Mouse (Mus musculus) midbrain, postnatal 0 days (tissue): Measurements from ENCODE around the gene Tenm4. TPM values are rescaled to one million over a fixed set of nuclear protein-coding genes. Genes with fewer than 3 reads are reported as not detected.
A peak's percentile ranks its signal among the peaks of the same experiment; 100 is the strongest.

Source experiments
- ATAC-seq: fragments of 200-750 bp; cut with Nextera tagmentation; 2 replicates; pipeline ENCODE4 v1.8.0; 2017; ENCODE audit warnings: moderate number of reproducible peaks, mild to moderate bottlenecking, moderate TSS enrichment, moderate library complexity; ENCODE audit not compliant: low FRiP score
- DNase-seq: peaks from one replicate; pipeline ENCODE4 v3.0.0-alpha.2; 2015; ENCODE audit warnings: low spot score
- H3K27ac ChIP-seq: fragments of 300-500 bp; sonication (generic); 2 replicates; pipeline ENCODE4 v1.5.1; 2014; ENCODE audit warnings: low read depth, mild to moderate bottlenecking, low read length, mixed read lengths
- H3K27me3 ChIP-seq: fragments of 300-500 bp; sonication (generic); 2 replicates; pipeline ENCODE4 v1.6.1; 2014; ENCODE audit warnings: low read length, control low read depth, mixed read lengths; ENCODE audit not compliant: insufficient read depth
- H3K36me3 ChIP-seq: fragments of 300-500 bp; sonication (generic); 2 replicates; pipeline ENCODE4 v1.6.1; 2014; ENCODE audit warnings: low read length, control low read depth, mixed read lengths; ENCODE audit not compliant: insufficient read depth
- H3K4me1 ChIP-seq: fragments of 300-500 bp; sonication (generic); 2 replicates; pipeline ENCODE4 v1.6.1; 2014; ENCODE audit warnings: mild to moderate bottlenecking, control low read depth, antibody characterized with exemption, low read length, mixed read lengths; ENCODE audit not compliant: insufficient read depth
- H3K4me2 ChIP-seq: fragments of 300-500 bp; sonication (generic); 2 replicates; pipeline ENCODE4 v1.6.1; 2014; ENCODE audit warnings: low read depth, mild to moderate bottlenecking, low read length, mixed read lengths; ENCODE audit not compliant: poor library complexity, severe bottlenecking
- H3K4me3 ChIP-seq: fragments of 300-500 bp; sonication (generic); 2 replicates; pipeline ENCODE4 v1.5.1; 2014; ENCODE audit warnings: low read depth, mild to moderate bottlenecking, low read length, moderate library complexity
- H3K9ac ChIP-seq: fragments of 300-500 bp; sonication (generic); replicated peaks from 2 replicates; pipeline ENCODE4 v1.6.1; 2014; ENCODE audit warnings: mild to moderate bottlenecking, low read length, moderate library complexity, mixed read lengths; ENCODE audit not compliant: poor library complexity, severe bottlenecking
- H3K9me3 ChIP-seq: fragments of 300-500 bp; sonication (generic); 2 replicates; pipeline ENCODE4 v1.6.1; 2016; ENCODE audit warnings: low read length, control low read depth
- CTCF ChIP-seq: IDR thresholded peaks from 2 replicates; pipeline ENCODE4 v1.5.1; 2016; ENCODE audit warnings: antibody characterized with exemption, mild to moderate bottlenecking
- WGBS: fragments of 180-500 bp; shearing (Covaris S2); extraction: QIAGEN DNeasy Blood & Tissue Kit; methylation state at CpG from one replicate; pipeline ENCODE4 v1.1.7; 2014; 5-methylcytosine and 5-hydroxymethylcytosine counted together
- polyA plus RNA-seq: library from polyadenylated mRNA; unstranded; fragments of >200 nt; fragmentation: Nextera tagmentation; extraction: Ambion mirVana; gene quantifications from 2 replicates; pipeline ENCODE4 v1.2.1, GENCODE M21; 2015
- total RNA-seq: library from RNA; depleted of rRNA; stranded (reverse); fragments of >200 nt; gene quantifications from 2 replicates; pipeline ENCODE4 v1.2.3, GENCODE M21; 2014

The Tenm4 gene
- total and polyA plus RNA-seq, 2 experiments from 2014 or later: 35.9 to 56.0 TPM

DNA sequence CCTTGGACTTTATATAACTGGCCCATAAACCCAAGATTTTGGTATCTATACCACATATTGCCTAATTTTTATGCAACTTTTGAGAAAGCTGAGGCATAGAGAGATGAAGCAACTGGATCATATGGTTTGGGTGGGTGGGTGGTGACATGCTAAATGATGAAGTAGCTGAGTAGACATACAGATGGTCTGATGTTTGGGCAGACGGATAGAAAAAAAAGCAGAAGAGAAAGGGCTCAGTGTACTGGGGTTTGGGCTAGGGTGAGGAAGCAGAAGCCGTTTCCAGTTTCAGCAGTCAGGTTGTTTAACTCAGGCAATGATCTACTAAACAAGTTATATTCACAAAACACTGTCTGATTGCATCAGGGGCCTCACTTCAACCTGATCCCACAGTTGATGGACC is 619.3 kb downstream of the Tenm4 start:
- H3K9ac ChIP-seq: no peak overlapping the region
- no peak overlapping the region for H3K4me2 ChIP-seq
- no peak overlapping the region for H3K27ac ChIP-seq
- no peaks in the 10 kb centered on the region for H3K36me3 ChIP-seq
- ATAC-seq: no peak
- TF ChIP-seq CTCF: no peak
- H3K9me3 ChIP-seq: no peaks in the 10 kb centered on the region
- DNase-seq: no peak
- 98% methylated on average over 2 of the region's 2 CpGs for WGBS
- H3K27me3 ChIP-seq: no peaks in the 10 kb centered on the region
- no peak overlapping the region for H3K4me3 ChIP-seq
- 0 out of 2 replicates have a peak, but pooled peaks cover 3% of the 10 kb centered on the region for H3K4me1 ChIP-seq

GRCm38 (mm10) chr7:96792456-96793229 is 621.6 kb downstream of the Tenm4 start:
- H3K4me2 ChIP-seq: no peak overlapping the region
- WGBS: 76% methylated on average over 8 of the region's 8 CpGs
- no peaks in the 10 kb centered on the region for H3K9me3 ChIP-seq
- DNase-seq (no peak), ATAC-seq (no peak)
- no peaks in the 10 kb centered on the region for H3K27me3 ChIP-seq
- no peak for TF ChIP-seq CTCF
- H3K9ac ChIP-seq: no peak overlapping the region
- no peak overlapping the region for H3K4me3 ChIP-seq
- H3K27ac ChIP-seq: no peak overlapping the region
- peaks cover 7% of the 10 kb centered on the region; the same call in 1 of the 2 replicates for H3K4me1 ChIP-seq
- no peaks in the 10 kb centered on the region for H3K36me3 ChIP-seq

GRCm38 (mm10) chr7:96796033-96796741 is 625.1 kb downstream of the Tenm4 start:
- Histone ChIP-seq H3K9me3 (no peaks in the 10 kb centered on the region), H3K27ac (peak overlapping the region; percentile 26; the same call in 1 of the 2 replicates), H3K4me3 (no peak overlapping the region), H3K27me3 (no peaks in the 10 kb centered on the region), H3K9ac (no peak overlapping the region), H3K4me1 (peaks cover 11% of the 10 kb centered on the region; the same call in 1 of the 2 replicates), H3K36me3 (no peaks in the 10 kb centered on the region), H3K4me2 (no peak overlapping the region)
- 34% methylated on average over 9 of the region's 9 CpGs for WGBS
- ATAC-seq (peak; percentile 85), DNase-seq (peak; percentile 97)
- no peak for TF ChIP-seq CTCF

GRCm38 (mm10) chr7:96796788-96797485 is 625.9 kb downstream of the Tenm4 start:
- H3K4me2 ChIP-seq: peak overlapping the region; percentile 13; the same call in 1 of the 2 replicates
- peak overlapping the region; percentile 44; the same call in 1 of the 2 replicates for H3K27ac ChIP-seq
- no peak for TF ChIP-seq CTCF
- no peaks in the 10 kb centered on the region for H3K9me3 ChIP-seq
- H3K9ac ChIP-seq: no peak overlapping the region
- WGBS: 29% methylated on average over 20 of the region's 20 CpGs
- peak; percentile 86 for DNase-seq
- no peaks in the 10 kb centered on the region for H3K36me3 ChIP-seq
- no peaks in the 10 kb centered on the region for H3K27me3 ChIP-seq
- peaks cover 11% of the 10 kb centered on the region; the same call in 1 of the 2 replicates for H3K4me1 ChIP-seq
- no peak overlapping the region for H3K4me3 ChIP-seq
- ATAC-seq: peak; percentile 89

- Histone ChIP-seq H3K27me3 (no peaks in the 10 kb centered on the region), H3K9ac (no peak overlapping the region), H3K27ac (peak overlapping the region; percentile 44; the same call in 1 of the 2 replicates), H3K4me2 (no peak overlapping the region), H3K36me3 (no peaks in the 10 kb centered on the region), H3K9me3 (no peaks in the 10 kb centered on the region), H3K4me1 (peaks cover 11% of the 10 kb centered on the region; the same call in 1 of the 2 replicates), H3K4me3 (no peak overlapping the region)
- ATAC-seq: no peak
- WGBS: 36% methylated on average over 13 of the region's 13 CpGs
- no peak for DNase-seq
- TF ChIP-seq CTCF: no peak
Measured at GRCm38 (mm10) chr7:96797716-96798332, 626.8 kb downstream of the Tenm4 start.
